Mouse (Mus musculus): ENCODE data around the gene Inpp5d.

The Inpp5d gene

GRCm38 (mm10) chr1:87766233-87766632, 146.1 kb downstream of the Inpp5d start:
- in situ Hi-C loops (cut with MboI; ENCODE audit: low sequenced_read_pairs) = no loop called here

DNA sequence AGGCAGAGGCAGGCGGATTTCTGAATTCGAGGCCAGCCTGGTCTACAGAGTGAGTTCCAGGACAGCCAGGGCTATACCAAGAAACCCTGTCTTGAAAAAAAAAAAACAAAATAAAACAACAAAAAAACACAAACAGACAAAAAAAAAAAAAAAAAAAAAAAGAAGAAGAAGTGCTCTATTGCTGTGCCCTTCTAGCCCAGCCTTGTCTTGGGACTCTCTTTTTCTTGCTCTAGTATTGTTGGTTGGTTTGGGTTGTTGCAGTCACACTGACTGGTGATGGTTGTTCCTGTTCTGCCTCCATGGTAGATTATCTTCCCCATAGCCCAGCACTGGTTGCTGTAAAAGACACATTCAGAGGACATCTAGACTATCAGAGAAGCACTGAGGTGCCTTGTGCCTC, 149.2 kb downstream of the Inpp5d start:
- in situ Hi-C loops (cut with MboI; ENCODE audit: low sequenced_read_pairs) = no loop called here
